Mouse (Mus musculus): ENCODE results near the gene Inpp5e. TPM values are rescaled to one million over a fixed set of nuclear protein-coding genes. Genes with fewer than 3 reads are reported as not detected.

The Inpp5e gene
- polyA plus RNA-seq, 1 experiment: 60.2 TPM

GRCm38 (mm10) chr2:26437221-26437620 lies 28.2 kb upstream of the Inpp5e start:
- Histone ChIP-seq H3K4me1 (ENCODE audit: control insufficient read depth, insufficient read depth, low read length) (peaks cover 3% of the 10 kb centered on the region), H3K4me3 (replicated peaks; ENCODE audit: insufficient read depth, low read depth, low read length) (no peak overlapping the region), H3K27ac (ENCODE audit: insufficient read depth, low read length) (no peak overlapping the region), H3K27me3 (ENCODE audit: control insufficient read depth, insufficient read depth, low read length) (no peaks in the 10 kb centered on the region)
- TF ChIP-seq POLR2A (IDR thresholded peaks at IDR 0.05; ENCODE audit: borderline replicate concordance, insufficient read depth, low read length) (no peak), CTCF (IDR thresholded peaks at IDR 0.05; ENCODE audit: borderline replicate concordance, insufficient read depth, low read depth, low read length) (no peak)
- DNase-seq: no peak
- 44% methylated on average over 4 of the region's 4 CpGs for WGBS

- TF ChIP-seq POLR2A (IDR thresholded peaks at IDR 0.05; ENCODE audit: borderline replicate concordance, insufficient read depth, low read length) (no peak), CTCF (IDR thresholded peaks at IDR 0.05; ENCODE audit: borderline replicate concordance, insufficient read depth, low read depth, low read length) (no peak)
- no peak for DNase-seq
- 89% methylated on average over 7 of the region's 7 CpGs for WGBS
- Histone ChIP-seq H3K27me3 (ENCODE audit: control insufficient read depth, insufficient read depth, low read length) (no peaks in the 10 kb centered on the region), H3K4me1 (ENCODE audit: control insufficient read depth, insufficient read depth, low read length) (peaks cover 3% of the 10 kb centered on the region), H3K4me3 (replicated peaks; ENCODE audit: insufficient read depth, low read depth, low read length) (no peak overlapping the region), H3K27ac (ENCODE audit: insufficient read depth, low read length) (no peak overlapping the region)
These were observed 26.0 kb upstream of the Inpp5e start for GRCm38 (mm10) chr2:26434791-26435572.

- Histone ChIP-seq H3K27ac (ENCODE audit: insufficient read depth, low read length) (no peak overlapping the region), H3K27me3 (ENCODE audit: control insufficient read depth, insufficient read depth, low read length) (no peaks in the 10 kb centered on the region), H3K4me3 (replicated peaks; ENCODE audit: insufficient read depth, low read depth, low read length) (no peak overlapping the region), H3K4me1 (ENCODE audit: control insufficient read depth, insufficient read depth, low read length) (no peaks in the 10 kb centered on the region)
- TF ChIP-seq POLR2A (IDR thresholded peaks at IDR 0.05; ENCODE audit: borderline replicate concordance, insufficient read depth, low read length): no peak
- TF ChIP-seq CTCF (IDR thresholded peaks at IDR 0.05; ENCODE audit: borderline replicate concordance, insufficient read depth, low read depth, low read length): no peak
- 47% methylated on average over 5 of the region's 5 CpGs for WGBS
- DNase-seq: no peak
These were observed 20.8 kb upstream of the Inpp5e start for GRCm38 (mm10) chr2:26429851-26430250.

GRCm38 (mm10) chr2:26424541-26424940 lies 15.5 kb upstream of the Inpp5e start:
- Histone ChIP-seq H3K27me3 (ENCODE audit: control insufficient read depth, insufficient read depth, low read length) (no peaks in the 10 kb centered on the region), H3K4me1 (ENCODE audit: control insufficient read depth, insufficient read depth, low read length) (no peaks in the 10 kb centered on the region), H3K27ac (ENCODE audit: insufficient read depth, low read length) (no peak overlapping the region), H3K4me3 (replicated peaks; ENCODE audit: insufficient read depth, low read depth, low read length) (no peak overlapping the region)
- 99% methylated on average over 2 of the region's 2 CpGs for WGBS
- TF ChIP-seq CTCF (IDR thresholded peaks at IDR 0.05; ENCODE audit: borderline replicate concordance, insufficient read depth, low read depth, low read length): no peak
- DNase-seq: no peak

- H3K4me1 ChIP-seq (ENCODE audit: control insufficient read depth, insufficient read depth, low read length): no peaks in the 10 kb centered on the region
- 80% methylated on average over 1 of the region's 1 CpGs for WGBS
- DNase-seq: no peak
- TF ChIP-seq POLR2A (IDR thresholded peaks at IDR 0.05; ENCODE audit: borderline replicate concordance, insufficient read depth, low read length): no peak
- no peak for TF ChIP-seq CTCF (IDR thresholded peaks at IDR 0.05; ENCODE audit: borderline replicate concordance, insufficient read depth, low read depth, low read length)
- H3K27ac ChIP-seq (ENCODE audit: insufficient read depth, low read length): no peak overlapping the region
- no peaks in the 10 kb centered on the region for H3K27me3 ChIP-seq (ENCODE audit: control insufficient read depth, insufficient read depth, low read length)
- H3K4me3 ChIP-seq (replicated peaks; ENCODE audit: insufficient read depth, low read depth, low read length): no peak overlapping the region
These were observed 14.1 kb upstream of the Inpp5e start for GRCm38 (mm10) chr2:26423086-26423485.

GRCm38 (mm10) chr2:26421969-26422368 lies 13.0 kb upstream of the Inpp5e start:
- no peak for TF ChIP-seq POLR2A (IDR thresholded peaks at IDR 0.05; ENCODE audit: borderline replicate concordance, insufficient read depth, low read length)
- 85% methylated on average over 2 of the region's 2 CpGs for WGBS
- no peak for DNase-seq
- H3K4me1 ChIP-seq (ENCODE audit: control insufficient read depth, insufficient read depth, low read length): no peaks in the 10 kb centered on the region
- no peak overlapping the region for H3K27ac ChIP-seq (ENCODE audit: insufficient read depth, low read length)
- no peak overlapping the region for H3K4me3 ChIP-seq (replicated peaks; ENCODE audit: insufficient read depth, low read depth, low read length)
- no peaks in the 10 kb centered on the region for H3K27me3 ChIP-seq (ENCODE audit: control insufficient read depth, insufficient read depth, low read length)

- 87% methylated on average over 1 of the region's 1 CpGs for WGBS
- TF ChIP-seq CTCF (IDR thresholded peaks at IDR 0.05; ENCODE audit: borderline replicate concordance, insufficient read depth, low read depth, low read length): no peak
- TF ChIP-seq POLR2A (IDR thresholded peaks at IDR 0.05; ENCODE audit: borderline replicate concordance, insufficient read depth, low read length): no peak
- no peak for DNase-seq
These were observed 9.1 kb upstream of the Inpp5e start for GRCm38 (mm10) chr2:26418120-26418519.

GRCm38 (mm10) chr2:26417066-26417465 lies 8.1 kb upstream of the Inpp5e start:
- no peak for DNase-seq
- TF ChIP-seq POLR2A (IDR thresholded peaks at IDR 0.05; ENCODE audit: borderline replicate concordance, insufficient read depth, low read length) (no peak), CTCF (IDR thresholded peaks at IDR 0.05; ENCODE audit: borderline replicate concordance, insufficient read depth, low read depth, low read length) (no peak)
- no peak overlapping the region for H3K27ac ChIP-seq (ENCODE audit: insufficient read depth, low read length)
- no peaks in the 10 kb centered on the region for H3K27me3 ChIP-seq (ENCODE audit: control insufficient read depth, insufficient read depth, low read length)
- H3K4me1 ChIP-seq (ENCODE audit: control insufficient read depth, insufficient read depth, low read length): no peaks in the 10 kb centered on the region
- H3K4me3 ChIP-seq (replicated peaks; ENCODE audit: insufficient read depth, low read depth, low read length): no peak overlapping the region

More at GRCm38 (mm10) chr2:26418120-26418519, 9.1 kb upstream of the Inpp5e start:
- no peak overlapping the region for H3K4me3 ChIP-seq (replicated peaks; ENCODE audit: insufficient read depth, low read depth, low read length)
- H3K27me3 ChIP-seq (ENCODE audit: control insufficient read depth, insufficient read depth, low read length): no peaks in the 10 kb centered on the region
- H3K27ac ChIP-seq (ENCODE audit: insufficient read depth, low read length): no peak overlapping the region
- H3K4me1 ChIP-seq (ENCODE audit: control insufficient read depth, insufficient read depth, low read length): no peaks in the 10 kb centered on the region
